Mouse (Mus musculus) liver, postnatal 0 days (tissue): ENCODE data around the gene Snap29.

Experiments used
- CTCF ChIP-seq: sonication (generic); IDR thresholded peaks from 2 replicates; pipeline ENCODE4 v1.5.1; 2016; ENCODE audit warnings: antibody characterized with exemption, low read depth
- EP300 ChIP-seq: IDR thresholded peaks from 2 replicates; pipeline ENCODE4 v1.6.1; 2016; ENCODE audit warnings: antibody characterized with exemption, low read depth, mild to moderate bottlenecking

- TF ChIP-seq EP300 = no peak
- no peak for TF ChIP-seq CTCF
Observed at GRCm38 (mm10) chr16:17475326-17475725, 69.5 kb downstream of the Snap29 start.
